Mouse (Mus musculus): ENCODE measurements around the gene Tmprss11d.
A peak's percentile ranks its signal among the peaks of the same experiment; 100 is the strongest.
"Not testable (repeated sequence)": the region's sequence is repeated elsewhere in the genome, so short reads cannot be mapped to it uniquely, and the experiment has no call there.

Gene Tmprss11d

DNA sequence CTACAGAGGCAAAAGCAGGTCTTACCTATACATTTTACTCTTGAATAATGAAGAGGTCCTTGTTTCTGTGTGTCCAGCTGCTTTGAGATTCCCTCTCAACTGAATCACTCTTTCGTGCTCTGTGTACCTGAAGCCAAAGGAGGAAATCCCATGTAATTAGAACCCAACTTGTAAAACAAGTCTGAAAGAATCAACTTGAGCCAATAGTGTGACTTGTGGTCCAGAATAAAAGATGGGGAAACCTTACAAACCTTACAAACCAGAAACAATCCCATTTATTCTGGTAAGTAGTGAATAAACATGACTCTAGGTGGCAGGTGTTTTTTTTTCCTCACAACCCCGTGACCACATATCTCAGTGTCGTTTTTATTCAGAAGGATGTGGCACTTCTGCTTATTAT is at the start of gene Tmprss11d:
Tmprss11d (minus strand) TSS at position 101 of the 400 bp plus-strand sequence.
- DNase-seq (ENCODE audit: low spot score): no peak

DNA sequence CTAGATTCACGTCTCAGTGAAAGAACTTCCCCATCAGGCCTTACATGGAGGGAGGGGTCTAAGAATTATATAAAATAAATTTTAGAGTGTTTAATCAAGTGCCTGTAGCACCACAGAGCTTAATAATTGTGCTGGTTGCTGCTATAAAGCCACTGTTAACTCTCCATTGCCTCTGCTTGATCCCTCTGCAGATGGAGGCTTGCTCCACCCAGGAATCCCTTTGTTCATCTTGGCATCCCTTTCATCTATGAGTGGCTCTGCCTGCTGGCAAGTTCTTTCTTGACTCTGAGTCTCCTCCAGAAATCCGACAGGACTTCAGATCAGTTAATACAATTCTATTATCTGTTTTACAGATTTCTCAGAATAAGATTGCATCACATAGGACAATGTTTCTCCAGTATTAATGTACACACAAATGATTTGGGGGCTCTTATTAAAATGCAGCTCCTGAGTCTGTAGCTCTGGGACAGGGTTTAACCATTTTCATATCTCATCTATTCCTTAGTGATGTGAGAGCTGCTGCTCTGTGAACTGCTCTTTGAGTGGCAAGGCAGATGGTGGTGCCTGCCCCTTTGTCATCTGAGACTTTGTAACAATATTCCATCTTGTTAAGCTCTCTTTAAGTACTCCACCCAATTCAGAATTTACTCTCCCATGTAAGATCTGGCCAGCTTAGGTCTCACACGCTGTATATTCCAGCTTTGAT is 48.3 kb upstream of the Tmprss11d start:
- no peak for DNase-seq (ENCODE audit: low spot score)

DNA sequence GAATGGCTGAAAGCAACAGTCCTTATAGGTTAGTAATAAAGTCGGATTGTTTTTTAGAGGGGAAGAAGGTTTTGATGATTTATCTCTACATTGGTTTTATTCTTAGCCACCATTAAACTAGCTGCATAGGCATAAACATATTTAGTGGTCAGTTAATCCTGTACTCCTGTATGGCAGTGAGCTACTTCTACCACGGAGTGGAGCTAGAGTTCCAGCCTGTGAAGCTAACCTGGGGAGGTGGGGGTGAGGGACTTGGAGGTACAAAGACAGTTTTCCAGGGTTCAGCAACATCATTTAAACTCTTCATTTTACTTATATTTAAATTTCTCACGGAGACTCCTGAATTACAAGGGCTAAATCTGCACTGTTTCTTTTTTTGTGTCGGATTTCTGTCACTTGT is 46.3 kb upstream of the Tmprss11d start:
- DNase-seq (ENCODE audit: low spot score): no peak

DNA sequence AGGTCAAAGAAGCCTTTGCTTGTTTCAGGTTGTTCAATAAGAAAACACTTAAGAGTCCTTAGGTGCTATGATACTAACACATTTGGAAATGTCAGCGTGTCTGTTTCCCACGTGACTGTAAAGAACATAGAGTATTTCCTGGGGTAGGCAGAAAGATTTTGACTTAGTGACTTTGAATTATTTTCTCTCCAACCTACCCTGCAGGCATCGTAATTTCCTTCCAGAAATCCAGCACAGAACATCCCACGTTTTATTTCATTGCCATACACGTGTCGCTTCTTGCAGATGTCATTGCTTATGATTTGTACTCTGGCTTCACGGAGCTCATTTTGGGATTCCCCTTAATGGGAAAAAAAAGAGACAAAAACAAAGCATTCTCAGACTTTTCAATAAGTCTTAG is 41.1 kb upstream of the Tmprss11d start:
- no peak for DNase-seq (ENCODE audit: low spot score)

DNA sequence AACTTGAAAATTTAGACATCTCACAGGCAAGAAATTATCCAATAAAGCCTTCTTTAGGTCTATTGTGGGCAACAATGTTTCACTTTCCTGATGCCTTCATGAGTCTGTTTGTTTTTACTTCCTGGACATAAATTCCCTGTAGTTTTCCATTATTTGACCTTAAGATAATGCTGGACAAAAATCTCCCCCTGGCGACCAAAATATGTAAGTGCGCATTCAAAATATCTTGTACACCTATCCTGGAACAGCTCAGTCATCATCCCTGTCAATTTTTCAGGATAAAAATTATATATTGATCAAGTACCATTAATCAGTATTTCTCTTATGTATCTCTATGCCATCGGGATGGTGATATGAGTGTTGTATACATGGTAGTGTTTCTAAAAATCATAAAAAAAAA is 37.6 kb upstream of the Tmprss11d start:
- DNase-seq (ENCODE audit: low spot score): no peak

DNA sequence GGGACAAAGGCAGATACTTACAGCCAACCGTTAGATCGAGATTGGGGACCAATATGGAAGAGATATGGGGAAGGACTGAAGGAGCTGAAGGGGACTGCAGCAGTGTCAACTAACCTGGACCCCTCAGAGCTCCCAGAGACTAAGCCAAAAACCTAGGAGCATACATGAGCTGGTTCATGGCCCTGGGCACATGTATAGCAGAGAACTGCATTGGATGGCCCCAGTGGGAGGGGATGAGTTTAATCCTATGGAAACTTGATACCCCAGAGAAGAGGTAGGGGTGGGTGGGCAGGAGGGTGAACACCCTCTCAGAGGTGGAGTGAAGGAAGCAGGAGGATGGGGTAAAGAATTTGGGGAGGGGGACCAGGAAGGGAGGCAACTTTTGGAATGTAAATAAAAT is 34.7 kb upstream of the Tmprss11d start:
- DNase-seq (ENCODE audit: low spot score): no peak

DNA sequence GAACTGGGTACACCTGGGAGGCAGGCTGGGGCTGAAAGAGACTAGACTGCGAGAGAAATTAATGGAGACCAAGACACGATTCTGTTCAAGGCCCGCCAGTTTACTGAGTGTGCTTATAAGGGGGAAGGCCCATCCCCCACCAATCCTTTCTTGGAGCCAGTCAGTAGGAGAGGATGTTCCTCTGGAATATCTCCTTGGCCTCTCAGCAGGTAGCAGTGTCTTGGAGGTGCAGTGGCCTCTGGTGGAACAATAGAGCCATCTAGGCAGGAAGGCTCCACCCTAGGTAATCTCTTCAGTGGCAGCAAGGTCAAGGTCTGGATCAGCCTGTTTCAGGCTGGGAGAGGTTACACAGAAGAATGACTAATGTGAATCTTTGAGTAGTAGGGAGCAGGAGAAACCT is 34.0 kb upstream of the Tmprss11d start:
- DNase-seq (ENCODE audit: low spot score): no peak

DNA sequence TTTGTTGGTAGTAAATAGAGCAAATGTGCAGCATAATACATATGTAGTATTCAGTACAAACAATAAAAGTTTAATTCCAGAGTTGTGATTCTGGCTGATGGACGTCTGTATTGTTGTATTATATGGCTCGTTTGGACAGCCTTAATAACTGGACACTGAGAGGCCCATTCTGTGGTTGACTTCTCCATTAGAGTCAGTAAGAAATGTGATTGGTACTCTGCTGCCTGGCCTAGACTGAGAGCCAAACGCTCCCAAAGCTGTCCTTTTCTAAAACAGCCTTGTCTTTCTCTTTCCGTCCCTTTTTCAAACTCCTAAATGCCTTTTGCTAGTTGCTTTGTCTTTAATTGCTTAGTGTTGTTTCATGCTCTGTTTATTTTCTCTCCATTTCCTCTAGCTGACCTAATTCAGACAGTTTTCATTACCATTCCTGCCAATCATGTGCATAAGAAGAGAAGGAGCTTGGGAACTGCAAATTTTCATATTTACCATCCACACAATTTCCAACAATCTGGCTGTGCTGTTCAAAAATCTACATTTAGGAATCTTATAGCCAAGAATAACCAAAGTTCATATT is 13.7 kb downstream of the Tmprss11d start:
- DNase-seq (ENCODE audit: low spot score): no peak

DNA sequence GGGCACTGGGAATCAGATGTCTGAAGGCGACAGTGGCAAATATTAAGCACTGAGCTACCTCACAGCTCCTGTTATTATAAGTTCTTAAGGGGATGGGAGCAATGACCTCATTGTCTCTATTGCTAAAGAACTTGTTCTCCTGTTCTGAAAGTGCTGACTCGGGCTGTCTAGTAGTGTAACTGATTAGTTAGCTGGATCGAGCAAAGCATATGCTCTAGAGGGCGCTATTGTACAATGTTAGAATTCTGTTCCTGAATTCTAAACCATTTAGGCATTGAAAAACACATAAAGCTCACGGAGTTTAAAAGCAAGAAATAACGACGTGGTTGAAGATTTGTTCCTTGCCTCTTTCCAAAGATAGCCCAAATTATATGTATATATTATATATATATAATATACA is 20.3 kb downstream of the Tmprss11d start:
- peak; percentile 1 for DNase-seq (ENCODE audit: low spot score)

DNA sequence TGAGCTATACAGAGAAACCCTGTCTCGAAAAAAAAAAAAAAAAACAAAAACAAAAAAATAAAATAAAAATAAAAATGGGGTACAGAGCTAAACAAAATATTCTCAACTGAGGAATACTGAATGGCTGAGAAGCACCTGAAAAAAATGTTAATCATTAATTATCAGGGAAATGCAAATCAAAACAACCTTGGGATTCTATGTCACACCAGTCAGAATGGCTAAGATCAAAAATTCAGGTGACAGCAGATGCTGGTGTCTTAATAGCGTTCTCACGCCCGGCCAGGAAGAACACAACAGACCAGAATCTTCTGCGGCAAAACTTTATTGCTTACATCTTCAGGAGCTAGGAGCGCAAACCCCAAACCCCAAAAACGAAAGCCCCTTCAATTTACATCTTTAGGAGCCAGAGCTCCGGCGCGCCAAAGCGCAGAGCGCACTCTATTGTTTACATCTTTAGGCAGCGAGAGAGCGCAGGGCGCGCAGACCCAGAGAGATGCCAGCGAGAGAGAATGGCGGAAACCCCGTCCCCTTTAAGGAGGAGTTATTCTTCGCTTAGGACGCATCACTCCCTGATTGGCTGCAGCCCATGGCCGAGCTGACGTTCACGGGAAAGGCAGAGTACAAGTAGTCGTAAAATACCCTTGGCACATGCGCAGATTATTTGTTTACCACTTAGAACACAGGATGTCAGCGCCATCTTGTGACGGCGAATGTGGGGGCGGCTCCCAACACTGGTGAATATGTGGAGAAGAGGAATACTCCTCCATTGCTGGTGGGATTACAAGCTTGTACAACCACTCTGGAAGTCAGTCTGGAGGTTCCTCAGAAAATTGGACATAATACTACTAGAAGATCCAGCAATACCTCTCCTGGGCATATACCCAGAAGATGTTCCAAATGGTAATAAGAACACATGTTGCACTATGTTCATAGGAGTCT is 54.9 kb downstream of the Tmprss11d start:
- DNase-seq (ENCODE audit: low spot score): not testable (repeated sequence)

DNA sequence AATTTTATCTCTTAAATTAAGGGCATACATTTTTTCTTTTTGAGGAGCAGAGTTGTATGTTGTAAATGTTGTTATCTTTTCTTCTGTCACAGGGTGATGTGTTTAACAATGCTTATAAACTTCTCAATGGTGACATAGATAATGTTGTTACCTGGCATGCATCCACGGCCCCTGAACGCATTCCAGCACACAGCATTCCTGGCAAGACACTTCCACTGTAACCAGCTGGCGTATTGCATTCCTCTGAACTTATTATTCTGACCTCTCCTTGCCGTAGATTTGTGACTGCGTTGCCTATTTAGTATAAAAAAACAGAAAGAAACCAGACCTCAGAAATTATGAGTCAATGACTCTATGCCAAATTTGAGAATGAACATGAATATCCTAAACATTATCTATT is 67.1 kb downstream of the Tmprss11d start:
- DNase-seq (ENCODE audit: low spot score): no peak

DNA sequence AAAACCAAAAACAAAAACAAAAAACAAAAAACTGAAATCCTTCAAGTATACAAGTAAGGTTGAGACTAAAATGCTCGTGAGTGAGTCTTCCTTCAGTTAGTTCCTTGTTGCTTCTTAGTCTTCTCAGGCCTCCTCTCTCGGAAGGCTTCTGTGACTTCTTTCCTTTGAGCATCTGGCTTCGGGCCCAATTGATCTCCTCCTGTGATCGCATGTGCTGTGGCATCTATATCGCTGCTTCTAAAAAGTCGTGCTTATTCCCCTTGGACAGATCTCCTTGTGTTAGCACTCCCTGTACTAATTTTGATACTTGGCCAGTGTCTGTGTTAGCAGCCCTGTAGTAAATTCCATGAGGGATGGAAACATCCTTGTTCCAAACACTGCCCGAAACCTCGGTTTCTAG is 69.3 kb downstream of the Tmprss11d start:
- DNase-seq (ENCODE audit: low spot score): no peak

DNA sequence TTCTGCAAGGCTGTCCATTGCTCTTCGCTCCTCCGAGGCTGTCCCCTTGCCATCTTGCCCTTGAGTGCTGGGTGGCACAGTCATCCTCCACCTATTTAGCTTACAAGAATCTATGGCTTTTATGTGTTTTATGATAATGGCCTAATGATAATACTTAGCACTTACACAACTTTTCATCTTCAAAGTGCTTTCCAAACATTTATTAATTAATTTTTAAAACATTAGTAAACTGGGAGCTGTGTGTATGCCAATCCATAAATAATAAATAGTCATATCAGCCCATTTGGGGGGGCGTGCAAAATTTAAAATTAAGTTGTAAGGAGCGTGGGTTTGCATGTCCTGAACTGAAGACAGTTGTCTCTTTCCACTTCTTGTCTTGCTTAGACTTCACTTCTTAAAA is 84.0 kb downstream of the Tmprss11d start, which contains the start of gene Tmprss11c:
Tmprss11c (minus strand) TSS at position 101 of the 400 bp plus-strand sequence.
- DNase-seq (ENCODE audit: low spot score): no peak
